Mouse (Mus musculus) intestine, embryonic 14.5 days (tissue): ENCODE results near the gene Kdm8. TPM values are rescaled to one million over a fixed set of nuclear protein-coding genes. Genes with fewer than 3 reads are reported as not detected.
A peak's percentile ranks its signal among the peaks of the same experiment; 100 is the strongest.

Experiments used
- ATAC-seq: fragments of 200-750 bp; cut with Nextera tagmentation; replicated peaks from 2 replicates; pipeline ENCODE4 v1.8.0; 2017; ENCODE audit warnings: low read depth, moderate number of reproducible peaks, moderate TSS enrichment, moderate library complexity; ENCODE audit not compliant: low FRiP score, low TSS enrichment
- DNase-seq: peaks from one replicate; pipeline ENCODE4 v3.0.0-alpha.2; 2018; ENCODE audit warnings: low spot score
- H3K27ac ChIP-seq: fragments of 300-500 bp; sonication (generic); 2 replicates; pipeline ENCODE4 v1.5.1; 2014; ENCODE audit warnings: low read depth, mild to moderate bottlenecking, control low read depth
- H3K27me3 ChIP-seq: fragments of 300-500 bp; sonication (generic); replicated peaks from 2 replicates; pipeline ENCODE4 v1.6.1; 2014; ENCODE audit warnings: low read length, control low read depth; ENCODE audit not compliant: control insufficient read depth, insufficient read depth
- H3K36me3 ChIP-seq: fragments of 300-500 bp; sonication (generic); 2 replicates; pipeline ENCODE4 v1.6.1; 2014; ENCODE audit warnings: low read length, control low read depth; ENCODE audit not compliant: control insufficient read depth, insufficient read depth
- H3K4me1 ChIP-seq: fragments of 300-500 bp; sonication (generic); replicated peaks from 2 replicates; pipeline ENCODE4 v1.6.1; 2014; ENCODE audit warnings: low read length, control low read depth, mixed read lengths; ENCODE audit not compliant: control insufficient read depth, insufficient read depth
- H3K4me2 ChIP-seq: fragments of 300-500 bp; sonication (generic); 2 replicates; pipeline ENCODE4 v1.6.1; 2014; ENCODE audit warnings: low read length
- H3K4me3 ChIP-seq: fragments of 300-500 bp; sonication (generic); 2 replicates; pipeline ENCODE4 v1.5.1; 2014; ENCODE audit warnings: low read depth, low read length, control low read depth, mixed read lengths
- H3K9ac ChIP-seq: fragments of 300-500 bp; sonication (generic); 2 replicates; pipeline ENCODE4 v1.6.1; 2014; ENCODE audit warnings: mild to moderate bottlenecking, low read length
- H3K9me3 ChIP-seq: fragments of 300-500 bp; sonication (generic); 2 replicates; pipeline ENCODE4 v1.6.1; 2016; ENCODE audit warnings: low read length, control low read depth; ENCODE audit not compliant: control insufficient read depth
- WGBS: fragments of 180-500 bp; shearing (Covaris S2); extraction: QIAGEN DNeasy Blood & Tissue Kit; methylation state at CpG from one replicate; pipeline ENCODE4 v1.1.7; 2014; 5-methylcytosine and 5-hydroxymethylcytosine counted together
- polyA plus RNA-seq: library from polyadenylated mRNA; unstranded; fragments of >200 nt; fragmentation: Nextera tagmentation; extraction: Ambion mirVana; gene quantifications from 2 replicates; pipeline ENCODE4 v1.2.1, GENCODE M21; 2014

Kdm8 gene
- polyA plus RNA-seq, 1 experiment from 2014 or later = 9.9 TPM

- Histone ChIP-seq H3K27ac (no peak overlapping the region), H3K27me3 (no peaks in the 10 kb centered on the region), H3K9me3 (no peaks in the 10 kb centered on the region), H3K36me3 (no peaks in the 10 kb centered on the region), H3K9ac (no peak overlapping the region), H3K4me3 (no peak overlapping the region), H3K4me1 (peaks cover 7% of the 10 kb centered on the region), H3K4me2 (no peak overlapping the region)
- WGBS = 75% methylated on average over 4 of the region's 4 CpGs
- DNase-seq (no peak), ATAC-seq (no peak)
Observed at GRCm38 (mm10) chr7:125442323-125442722, 2.2 kb upstream of the Kdm8 start.

DNA sequence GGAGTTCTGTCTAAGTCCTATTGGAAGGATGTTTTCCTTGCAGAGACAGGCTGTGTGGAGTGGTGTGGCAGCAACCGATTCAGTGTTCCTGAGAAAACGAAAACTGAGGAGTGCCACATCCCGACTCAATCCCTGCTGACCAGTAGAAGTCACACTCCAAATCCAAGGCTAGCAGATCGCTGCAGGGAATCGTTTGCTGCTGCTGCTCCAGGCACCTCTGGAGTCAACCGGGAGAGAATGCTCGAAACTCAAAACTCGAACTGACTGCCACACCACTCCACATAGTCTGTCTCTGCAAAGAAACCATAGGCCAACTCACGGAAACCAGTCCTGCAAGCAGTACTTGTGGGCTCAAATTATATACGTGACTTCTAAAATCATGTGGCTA lies 406 bp upstream of the Kdm8 start:
- peaks cover 7% of the 10 kb centered on the region for H3K4me1 ChIP-seq
- no peaks in the 10 kb centered on the region for H3K9me3 ChIP-seq
- peak; percentile 69 for DNase-seq
- peak overlapping the region; percentile 78 for H3K4me2 ChIP-seq
- H3K4me3 ChIP-seq = peak overlapping the region; percentile 65
- no peaks in the 10 kb centered on the region for H3K27me3 ChIP-seq
- H3K27ac ChIP-seq = peak overlapping the region; percentile 95
- peak; percentile 12 for ATAC-seq
- no peaks in the 10 kb centered on the region for H3K36me3 ChIP-seq
- H3K9ac ChIP-seq = peak overlapping the region; percentile 64
- WGBS = 16% methylated on average over 10 of the region's 10 CpGs

GRCm38 (mm10) chr7:125450678-125451077 lies 6.2 kb downstream of the Kdm8 start:
- WGBS = 89% methylated on average over 1 of the region's 1 CpGs
- no peak overlapping the region for H3K27ac ChIP-seq

DNA sequence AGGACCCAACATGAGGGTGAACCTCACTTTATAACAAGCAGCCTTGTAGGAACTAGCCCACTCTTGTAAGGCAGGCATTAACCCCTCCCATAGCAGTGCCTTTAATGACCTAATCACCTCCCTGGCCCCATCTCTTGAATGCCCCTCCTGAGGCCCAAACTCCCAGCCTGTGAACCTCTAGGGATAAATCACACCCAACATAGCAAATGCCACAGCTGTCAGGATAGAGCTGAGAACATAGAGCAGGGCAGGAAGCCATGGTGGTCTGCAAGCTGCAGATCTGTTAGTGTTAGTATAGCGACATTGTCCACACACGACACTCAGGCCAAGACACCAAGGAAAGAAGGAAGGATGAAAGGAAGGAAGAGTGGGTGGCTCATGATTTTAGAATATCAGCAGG lies 6.6 kb downstream of the Kdm8 start:
- Histone ChIP-seq H3K9ac (no peak overlapping the region), H3K9me3 (no peaks in the 10 kb centered on the region), H3K4me3 (no peak overlapping the region), H3K36me3 (peaks cover 7% of the 10 kb centered on the region), H3K4me2 (no peak overlapping the region), H3K4me1 (no peaks in the 10 kb centered on the region), H3K27me3 (no peaks in the 10 kb centered on the region), H3K27ac (no peak overlapping the region)
- ATAC-seq (no peak), DNase-seq (no peak)
- 51% methylated on average over 2 of the region's 2 CpGs for WGBS

More at GRCm38 (mm10) chr7:125450678-125451077, 6.2 kb downstream of the Kdm8 start:
- no peak overlapping the region for H3K4me3 ChIP-seq
- H3K4me1 ChIP-seq = no peaks in the 10 kb centered on the region; the same call in 1 of the 2 replicates
- no peak overlapping the region for H3K4me2 ChIP-seq
- H3K27me3 ChIP-seq = no peaks in the 10 kb centered on the region
- no peaks in the 10 kb centered on the region for H3K9me3 ChIP-seq
- no peak overlapping the region for H3K9ac ChIP-seq
- H3K36me3 ChIP-seq = 0 out of 2 replicates have a peak, but pooled peaks cover 3% of the 10 kb centered on the region
- no peak for DNase-seq
- ATAC-seq = no peak

GRCm38 (mm10) chr7:125453671-125454070 lies 9.2 kb downstream of the Kdm8 start:
- no peak for DNase-seq
- peaks cover 16% of the 10 kb centered on the region for H3K36me3 ChIP-seq
- 96% methylated on average over 4 of the region's 4 CpGs for WGBS
- H3K9me3 ChIP-seq = no peaks in the 10 kb centered on the region
- no peak overlapping the region for H3K27ac ChIP-seq
- no peak overlapping the region for H3K4me2 ChIP-seq
- H3K4me1 ChIP-seq = no peaks in the 10 kb centered on the region
- H3K9ac ChIP-seq = no peak overlapping the region
- no peak overlapping the region for H3K4me3 ChIP-seq
- no peak for ATAC-seq
- H3K27me3 ChIP-seq = no peaks in the 10 kb centered on the region

GRCm38 (mm10) chr7:125462200-125462599 lies 17.7 kb downstream of the Kdm8 start:
- no peak for ATAC-seq
- H3K9me3 ChIP-seq = no peaks in the 10 kb centered on the region
- H3K9ac ChIP-seq = no peak overlapping the region
- DNase-seq = no peak
- no peak overlapping the region for H3K27ac ChIP-seq
- peaks cover 27% of the 10 kb centered on the region for H3K36me3 ChIP-seq
- H3K4me2 ChIP-seq = no peak overlapping the region
- WGBS = 70% methylated on average over 2 of the region's 2 CpGs
- no peaks in the 10 kb centered on the region for H3K4me1 ChIP-seq
- H3K4me3 ChIP-seq = no peak overlapping the region
- no peaks in the 10 kb centered on the region for H3K27me3 ChIP-seq

GRCm38 (mm10) chr7:125469937-125470336 lies 25.5 kb downstream of the Kdm8 start:
- Histone ChIP-seq H3K9ac (no peak overlapping the region), H3K4me3 (no peak overlapping the region), H3K4me2 (no peak overlapping the region), H3K4me1 (peaks cover 8% of the 10 kb centered on the region), H3K9me3 (no peaks in the 10 kb centered on the region), H3K27me3 (no peaks in the 10 kb centered on the region), H3K36me3 (peaks cover 59% of the 10 kb centered on the region), H3K27ac (no peak overlapping the region)
- peak; percentile 83 for DNase-seq
- WGBS = 26% methylated on average over 5 of the region's 5 CpGs
- peak; percentile 44; the same call in 1 of the 2 replicates for ATAC-seq

DNA sequence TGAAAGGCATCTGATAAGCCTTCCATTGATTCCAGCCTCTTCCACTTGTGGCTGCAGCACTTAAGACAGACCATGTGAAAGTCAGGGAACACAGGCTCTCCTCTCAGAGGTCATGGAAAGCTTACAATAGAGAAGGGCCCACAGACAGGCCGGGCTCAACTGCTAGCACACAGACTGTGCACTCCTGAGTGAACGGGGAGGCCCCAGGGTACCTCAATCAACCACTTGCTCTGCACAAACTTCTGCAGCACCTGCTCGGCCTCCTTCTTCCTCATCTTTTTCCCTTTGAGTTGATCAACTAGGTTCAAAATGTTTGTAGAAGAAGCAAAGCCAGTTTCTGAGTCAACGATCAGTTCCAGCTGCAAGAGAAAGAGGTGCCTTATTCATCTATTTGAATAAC lies 26.4 kb downstream of the Kdm8 start:
- WGBS = 92% methylated on average over 4 of the region's 4 CpGs
- H3K9ac ChIP-seq = no peak overlapping the region
- no peaks in the 10 kb centered on the region for H3K9me3 ChIP-seq
- peaks cover 50% of the 10 kb centered on the region for H3K36me3 ChIP-seq
- DNase-seq (no peak), ATAC-seq (no peak)
- H3K4me1 ChIP-seq = peaks cover 14% of the 10 kb centered on the region
- H3K27me3 ChIP-seq = no peaks in the 10 kb centered on the region
- H3K27ac ChIP-seq = no peak overlapping the region
- H3K4me3 ChIP-seq = no peak overlapping the region
- H3K4me2 ChIP-seq = no peak overlapping the region

- no peak overlapping the region for H3K4me2 ChIP-seq
- no peaks in the 10 kb centered on the region for H3K27me3 ChIP-seq
- no peaks in the 10 kb centered on the region for H3K9me3 ChIP-seq
- ATAC-seq (peak; percentile 67), DNase-seq (peak; percentile 82)
- peaks cover 38% of the 10 kb centered on the region for H3K36me3 ChIP-seq
- WGBS = 26% methylated on average over 13 of the region's 13 CpGs
- H3K27ac ChIP-seq = peak overlapping the region; percentile 64; the same call in 1 of the 2 replicates
- H3K4me1 ChIP-seq = peaks cover 20% of the 10 kb centered on the region
- H3K9ac ChIP-seq = no peak overlapping the region
- no peak overlapping the region for H3K4me3 ChIP-seq
Observed at GRCm38 (mm10) chr7:125471991-125472741, 27.7 kb downstream of the Kdm8 start.
